Mouse (Mus musculus): Measurements from ENCODE around the gene Ppp3ca. TPM values are rescaled to one million over a fixed set of nuclear protein-coding genes. Genes with fewer than 3 reads are reported as not detected.

Gene Ppp3ca
- total RNA-seq (2015; ENCODE audit: low replicate concordance) = 23.2 and 23.8 TPM in 2 replicates
- 19.4 and 25.1 TPM in 2 replicates for total RNA-seq (2017; ENCODE audit: low replicate concordance)

GRCm38 (mm10) chr3:136670110-136670359 lies at the start of gene Ppp3ca:
TSS of gene Ppp3ca (plus strand) at chr3:136670124.
- no peak for ATAC-seq (replicated peaks; ENCODE audit: low FRiP score, poor library complexity, severe bottlenecking)

- ATAC-seq (replicated peaks; ENCODE audit: low FRiP score, poor library complexity, severe bottlenecking) = no peak
Measured at GRCm38 (mm10) chr3:136640544-136641230, 29.2 kb upstream of the Ppp3ca start.

GRCm38 (mm10) chr3:136650966-136651365 lies 19.0 kb upstream of the Ppp3ca start:
- no peak for ATAC-seq (replicated peaks; ENCODE audit: low FRiP score, poor library complexity, severe bottlenecking)

- ATAC-seq (replicated peaks; ENCODE audit: low FRiP score, poor library complexity, severe bottlenecking) = no peak
Measured at GRCm38 (mm10) chr3:136651496-136651895, 18.4 kb upstream of the Ppp3ca start.

GRCm38 (mm10) chr3:136656460-136657035 lies 13.4 kb upstream of the Ppp3ca start:
- ATAC-seq (replicated peaks; ENCODE audit: low FRiP score, poor library complexity, severe bottlenecking) = no peak

GRCm38 (mm10) chr3:136658681-136659080 lies 11.2 kb upstream of the Ppp3ca start:
- ATAC-seq (replicated peaks; ENCODE audit: low FRiP score, poor library complexity, severe bottlenecking) = no peak

GRCm38 (mm10) chr3:136665119-136665518 lies 4.8 kb upstream of the Ppp3ca start:
- no peak for ATAC-seq (replicated peaks; ENCODE audit: low FRiP score, poor library complexity, severe bottlenecking)

GRCm38 (mm10) chr3:136668072-136668471 lies 1.9 kb upstream of the Ppp3ca start:
- ATAC-seq (replicated peaks; ENCODE audit: low FRiP score, poor library complexity, severe bottlenecking) = no peak

- peak; percentile 99 for ATAC-seq (replicated peaks; ENCODE audit: low FRiP score, poor library complexity, severe bottlenecking)
Measured at GRCm38 (mm10) chr3:136669231-136670109, 454 bp upstream of the Ppp3ca start.

GRCm38 (mm10) chr3:136670360-136671131 lies 622 bp downstream of the Ppp3ca start:
- ATAC-seq (replicated peaks; ENCODE audit: low FRiP score, poor library complexity, severe bottlenecking) = no peak

- ATAC-seq (replicated peaks; ENCODE audit: low FRiP score, poor library complexity, severe bottlenecking) = no peak
Measured at GRCm38 (mm10) chr3:136671161-136671939, 1.4 kb downstream of the Ppp3ca start.

GRCm38 (mm10) chr3:136671940-136672278 lies 2.0 kb downstream of the Ppp3ca start:
- ATAC-seq (replicated peaks; ENCODE audit: low FRiP score, poor library complexity, severe bottlenecking) = no peak

GRCm38 (mm10) chr3:136672870-136673269 lies 2.9 kb downstream of the Ppp3ca start:
- ATAC-seq (replicated peaks; ENCODE audit: low FRiP score, poor library complexity, severe bottlenecking) = no peak

- no peak for ATAC-seq (replicated peaks; ENCODE audit: low FRiP score, poor library complexity, severe bottlenecking)
Measured at GRCm38 (mm10) chr3:136673363-136673762, 3.4 kb downstream of the Ppp3ca start.

- no peak for ATAC-seq (replicated peaks; ENCODE audit: low FRiP score, poor library complexity, severe bottlenecking)
Measured at GRCm38 (mm10) chr3:136674486-136674885, 4.6 kb downstream of the Ppp3ca start.

- ATAC-seq (replicated peaks; ENCODE audit: low FRiP score, poor library complexity, severe bottlenecking) = no peak
Measured at GRCm38 (mm10) chr3:136676991-136677390, 7.1 kb downstream of the Ppp3ca start.

GRCm38 (mm10) chr3:136678386-136678785 lies 8.5 kb downstream of the Ppp3ca start:
- ATAC-seq (replicated peaks; ENCODE audit: low FRiP score, poor library complexity, severe bottlenecking) = no peak

- no peak for ATAC-seq (replicated peaks; ENCODE audit: low FRiP score, poor library complexity, severe bottlenecking)
Measured at GRCm38 (mm10) chr3:136679903-136680491, 10.1 kb downstream of the Ppp3ca start.

GRCm38 (mm10) chr3:136682242-136682641 lies 12.3 kb downstream of the Ppp3ca start:
- ATAC-seq (replicated peaks; ENCODE audit: low FRiP score, poor library complexity, severe bottlenecking) = no peak

Data from erythroblast, adult 5-6 weeks (primary cell).